Mouse (Mus musculus) 416B (cell line): ENCODE results near the gene Kng1.
"Not testable (repeated sequence)": the region's sequence is repeated elsewhere in the genome, so short reads cannot be mapped to it uniquely, and the experiment has no call there.

ENCODE experiments used
- DNase-seq: peaks from one replicate; pipeline ENCODE4 v3.0.0; 2011; ENCODE audit warnings: low read depth

The Kng1 gene

GRCm38 (mm10) chr16:23094136-23094535 lies 36.5 kb downstream of the Kng1 start:
- DNase-seq, result no peak

DNA sequence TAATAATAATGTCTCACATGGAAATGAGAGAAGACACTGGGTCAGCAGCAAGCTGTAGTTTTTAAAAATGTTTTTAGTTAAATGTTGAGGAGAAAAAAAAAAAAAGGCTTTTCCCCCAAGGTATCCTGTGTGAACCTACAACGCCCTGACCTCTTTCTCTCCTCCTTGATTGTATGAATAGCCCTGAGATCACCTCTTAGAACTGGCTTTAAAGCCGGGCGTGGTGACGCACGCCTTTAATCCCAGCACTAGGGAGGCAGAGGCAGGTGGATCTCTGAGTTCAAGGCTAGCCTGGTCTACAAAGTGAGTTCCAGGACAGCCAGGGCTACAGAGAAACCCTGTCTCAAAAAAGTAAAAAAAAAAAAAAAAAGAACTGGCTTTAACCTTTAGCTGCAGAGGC lies 37.9 kb downstream of the Kng1 start:
- DNase-seq, result not testable (repeated sequence)

DNA sequence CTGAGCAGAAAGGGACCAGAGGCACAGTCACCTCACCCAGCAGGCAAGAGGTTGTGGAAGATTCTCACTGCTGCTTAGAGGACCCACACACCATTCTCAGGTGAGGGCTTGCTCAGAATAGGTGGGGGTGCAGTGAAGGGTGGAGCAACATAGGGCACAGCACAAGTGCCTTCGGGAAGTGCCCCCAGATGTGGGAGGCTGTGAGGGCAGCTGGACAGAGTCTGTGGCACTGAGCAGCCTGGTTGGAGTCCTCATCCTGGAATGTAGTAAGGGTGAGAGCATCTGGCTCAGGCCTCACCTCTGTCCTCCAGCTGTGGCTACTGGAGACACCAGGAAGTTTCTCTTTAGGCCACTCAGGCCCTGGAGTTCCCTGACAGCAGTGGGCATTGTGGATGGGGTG lies 39.2 kb downstream of the Kng1 start:
- DNase-seq, result not testable (repeated sequence)

GRCm38 (mm10) chr16:23097290-23098104 lies 39.8 kb downstream of the Kng1 start:
- peak; percentile 61 for DNase-seq

DNA sequence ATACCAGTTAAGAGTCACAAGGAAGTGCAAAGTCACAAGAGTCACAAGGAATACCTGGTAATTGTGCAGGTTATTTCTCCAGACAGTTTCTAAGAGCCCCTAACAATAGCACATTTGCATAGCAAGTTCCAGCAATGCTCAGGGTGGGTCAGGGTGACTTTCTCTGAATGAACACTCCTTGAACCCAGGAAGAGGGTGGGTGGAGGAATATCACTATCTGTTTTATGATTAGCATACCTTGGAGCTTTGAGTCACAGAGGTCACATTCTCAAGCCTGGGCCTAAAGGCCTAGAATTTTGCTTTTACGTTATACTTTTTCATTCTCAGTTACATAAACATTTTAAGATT lies 40.4 kb downstream of the Kng1 start:
- not testable (repeated sequence) for DNase-seq

- DNase-seq, result no peak
Measured at GRCm38 (mm10) chr16:23099632-23100031, 42.0 kb downstream of the Kng1 start.

GRCm38 (mm10) chr16:23100099-23100575 lies 42.5 kb downstream of the Kng1 start:
- no peak for DNase-seq

- no peak for DNase-seq
Measured at GRCm38 (mm10) chr16:23100613-23101012, 42.9 kb downstream of the Kng1 start.

DNA sequence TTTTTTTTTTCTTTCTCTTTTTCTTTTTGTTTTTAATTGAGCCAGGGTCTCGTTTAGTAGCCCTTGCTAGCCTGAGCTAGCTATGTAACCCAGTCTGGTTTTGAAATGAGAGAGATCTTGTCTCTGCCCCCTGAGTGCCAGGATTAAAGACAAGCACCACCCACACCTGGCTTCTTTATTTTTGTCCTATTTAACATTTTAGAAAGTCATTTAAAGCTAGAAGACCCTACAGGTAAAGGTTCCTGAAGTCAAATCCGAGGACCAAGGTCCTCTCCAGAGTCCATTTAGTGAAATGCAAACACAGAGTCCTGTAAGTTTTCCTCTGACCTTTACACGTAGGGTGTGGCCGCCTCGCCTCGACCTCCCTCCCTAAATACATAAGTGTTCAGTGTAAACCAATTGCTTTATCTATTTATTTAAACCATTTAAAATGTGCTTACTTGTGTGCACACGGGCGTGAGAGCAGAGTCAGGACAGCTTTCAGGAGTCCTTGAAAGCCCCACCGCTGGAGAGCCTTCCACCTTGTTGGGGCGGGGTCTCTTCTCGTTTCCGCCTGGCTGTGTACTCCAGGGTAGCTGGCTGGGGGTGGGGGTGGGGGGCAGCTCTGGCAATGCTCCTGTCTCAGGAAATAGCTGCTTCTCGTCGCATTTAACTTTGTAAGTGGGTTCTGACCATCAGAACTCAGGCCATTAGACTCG lies 44.8 kb downstream of the Kng1 start:
- DNase-seq, result no peak

DNA sequence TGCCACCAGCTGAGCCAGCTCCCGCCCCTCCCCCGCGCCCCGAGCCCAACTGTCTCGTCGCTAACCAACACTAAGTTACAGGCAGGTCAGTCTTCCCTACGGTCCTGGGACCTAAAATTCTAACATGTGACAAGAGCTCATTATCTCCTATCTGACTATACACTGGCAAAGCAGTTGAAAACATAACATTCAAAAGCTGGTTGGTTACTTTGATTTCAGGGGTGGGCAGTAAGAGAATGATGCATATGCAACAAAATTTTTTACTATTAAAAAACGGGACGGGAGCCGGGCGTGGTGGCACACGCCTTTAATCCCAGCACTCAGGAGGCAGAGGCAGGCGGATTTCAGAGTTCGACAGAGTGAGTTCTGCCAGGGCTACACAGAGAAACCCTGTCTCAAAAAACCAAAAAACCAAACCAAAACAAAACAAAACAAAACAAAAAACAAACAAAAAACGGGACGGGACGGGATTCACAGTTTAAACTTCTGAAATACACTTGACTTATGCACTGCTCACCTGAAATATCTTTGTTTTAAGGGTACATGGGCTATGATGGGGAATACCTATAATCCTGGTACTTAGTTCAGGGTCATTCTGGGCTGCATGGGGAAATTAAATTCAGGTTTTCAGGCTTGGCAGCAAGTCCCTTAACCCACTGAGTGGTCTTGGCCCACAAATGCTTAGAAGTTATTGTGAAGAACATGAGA lies 45.5 kb downstream of the Kng1 start:
- no peak for DNase-seq

DNA sequence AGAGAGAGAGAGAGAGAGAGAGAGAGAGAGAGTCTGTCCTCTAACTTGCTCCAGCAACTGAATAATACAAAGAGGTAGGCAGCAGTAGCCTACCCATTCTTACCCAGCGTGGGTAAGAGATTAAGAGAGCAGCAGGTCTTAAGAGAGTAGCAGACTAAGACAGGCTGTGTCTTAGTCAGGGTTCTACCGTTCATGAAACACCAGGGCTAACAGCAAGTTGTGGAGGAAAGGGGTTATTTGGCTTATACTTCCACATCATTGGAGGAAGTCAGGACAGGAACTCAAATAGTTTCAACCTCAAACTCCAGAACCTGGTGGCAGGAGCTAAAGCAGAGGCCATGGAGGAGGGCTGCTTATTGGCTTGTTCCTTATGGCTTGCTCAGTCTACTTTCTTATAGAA lies 46.2 kb downstream of the Kng1 start:
- no peak for DNase-seq

DNA sequence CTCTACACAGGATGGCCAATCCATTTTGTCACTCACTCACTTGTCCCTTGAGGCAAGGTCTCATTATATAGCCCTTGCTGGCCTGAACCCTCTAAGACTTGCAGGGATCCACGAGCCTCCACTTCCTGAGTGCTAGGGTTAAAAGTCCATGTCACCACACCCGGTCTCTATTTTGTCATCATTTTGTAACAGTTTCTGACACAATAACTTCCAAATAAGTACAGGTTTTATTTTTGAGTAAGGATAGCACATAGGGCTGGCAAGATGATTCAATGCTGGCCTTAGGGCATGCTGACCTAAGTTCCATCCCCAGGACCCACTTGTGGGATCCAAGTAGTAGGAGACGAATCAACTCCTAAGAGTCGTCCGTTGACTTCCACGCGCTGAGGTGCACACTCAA lies 48.5 kb downstream of the Kng1 start:
- DNase-seq, result peak; percentile 69

DNA sequence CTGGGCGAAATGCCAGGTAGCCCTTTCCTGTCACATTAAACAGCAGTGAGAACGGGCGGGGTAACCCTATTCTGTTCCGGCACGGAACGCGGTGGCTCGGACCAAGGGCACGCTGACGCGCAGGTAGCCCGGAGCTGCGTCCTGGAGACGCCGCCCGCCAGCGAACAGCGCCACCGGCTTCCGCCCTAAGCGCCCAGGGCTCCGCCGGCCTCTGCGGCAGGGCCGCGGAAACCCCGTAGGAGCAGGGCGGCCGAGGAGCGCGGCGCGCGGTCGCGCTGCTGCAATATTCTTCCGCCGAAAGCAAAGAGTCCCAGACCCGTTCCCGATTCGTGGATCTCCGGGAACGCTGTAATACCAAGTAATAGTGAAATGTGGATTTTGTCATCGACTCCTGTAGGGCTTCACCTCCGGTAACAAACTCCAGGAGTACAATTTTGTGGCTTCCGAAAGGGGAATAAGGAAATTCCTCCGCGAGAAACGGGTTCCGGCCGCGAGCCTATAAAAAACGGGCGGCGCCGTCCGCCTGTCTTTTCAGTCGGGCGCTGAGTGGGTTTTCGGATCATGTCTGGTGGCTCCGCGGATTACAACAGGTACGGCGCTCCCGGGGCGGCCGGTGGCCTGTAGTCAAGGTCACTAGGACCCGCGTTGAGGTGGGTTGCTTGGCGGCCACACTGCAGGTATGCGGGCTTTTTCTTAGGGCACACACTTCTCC lies 49.7 kb downstream of the Kng1 start, which contains the start of gene Eif4a2:
Gene Eif4a2 (plus strand): TSS at position 214 of the 712 bp plus-strand sequence.
- DNase-seq, result peak; percentile 92

- peak; percentile 86 for DNase-seq
Measured at GRCm38 (mm10) chr16:23107946-23108759, 50.5 kb downstream of the Kng1 start.

DNA sequence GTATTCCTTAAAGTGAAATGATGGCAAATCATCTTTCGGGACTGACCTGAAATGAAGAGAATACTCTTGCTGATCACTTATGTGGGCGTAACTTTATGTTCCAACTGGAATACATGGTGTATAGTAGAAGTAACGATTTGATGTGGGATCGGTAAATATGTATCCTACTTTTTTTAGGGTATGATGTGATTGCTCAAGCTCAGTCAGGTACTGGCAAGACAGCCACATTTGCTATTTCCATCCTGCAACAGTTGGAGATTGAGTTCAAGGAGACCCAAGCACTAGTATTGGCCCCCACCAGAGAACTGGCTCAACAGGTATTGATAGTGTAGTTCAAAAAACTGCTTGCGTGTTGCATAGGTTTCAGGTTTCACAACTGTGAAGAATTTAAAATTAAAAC lies 51.3 kb downstream of the Kng1 start:
- DNase-seq, result no peak

- DNase-seq, result no peak
Measured at GRCm38 (mm10) chr16:23109350-23110280, 52.0 kb downstream of the Kng1 start.

GRCm38 (mm10) chr16:23112348-23112747 lies 54.7 kb downstream of the Kng1 start:
- no peak for DNase-seq

- DNase-seq, result peak; percentile 16
Measured at GRCm38 (mm10) chr16:23112861-23113435, 55.3 kb downstream of the Kng1 start.

DNA sequence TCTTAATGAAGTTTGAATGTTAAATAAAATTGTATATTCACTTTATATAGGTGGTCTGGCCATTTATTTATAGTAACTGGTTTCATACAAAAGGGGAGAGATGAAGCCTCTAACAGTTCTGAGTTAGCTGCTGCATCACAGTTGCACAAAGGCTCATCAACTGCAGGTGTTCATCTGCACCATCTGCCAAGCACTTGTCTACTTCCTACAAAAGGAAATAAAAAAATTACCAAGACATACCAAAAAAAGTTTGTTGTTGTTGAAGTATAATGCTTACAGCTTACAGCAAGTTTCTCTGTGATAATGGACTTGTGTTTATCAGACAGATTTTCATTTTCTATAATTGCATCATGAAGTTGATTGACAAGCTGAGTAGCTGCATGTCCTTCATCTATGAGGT lies 56.2 kb downstream of the Kng1 start:
- no peak for DNase-seq
